Mouse (Mus musculus) brain, embryonic 14.5 days (tissue): ENCODE measurements around the gene Steap3.

Experiments used
- CTCF ChIP-seq: fragments of 200-500 bp; IDR thresholded peaks from 2 replicates; pipeline ENCODE4 v1.5.1; 2012; ENCODE audit warnings: inconsistent platforms, mild to moderate bottlenecking, moderate library complexity, borderline replicate concordance; ENCODE audit not compliant: insufficient read depth, insufficient read length; ENCODE audit errors: extremely low read depth
- POLR2A ChIP-seq: fragments of 200-500 bp; IDR thresholded peaks from 2 replicates; pipeline ENCODE4 v1.6.1; 2012; ENCODE audit warnings: mild to moderate bottlenecking, inconsistent platforms, borderline replicate concordance; ENCODE audit not compliant: poor library complexity, insufficient read depth, insufficient read length, severe bottlenecking; ENCODE audit errors: extremely low read depth

DNA sequence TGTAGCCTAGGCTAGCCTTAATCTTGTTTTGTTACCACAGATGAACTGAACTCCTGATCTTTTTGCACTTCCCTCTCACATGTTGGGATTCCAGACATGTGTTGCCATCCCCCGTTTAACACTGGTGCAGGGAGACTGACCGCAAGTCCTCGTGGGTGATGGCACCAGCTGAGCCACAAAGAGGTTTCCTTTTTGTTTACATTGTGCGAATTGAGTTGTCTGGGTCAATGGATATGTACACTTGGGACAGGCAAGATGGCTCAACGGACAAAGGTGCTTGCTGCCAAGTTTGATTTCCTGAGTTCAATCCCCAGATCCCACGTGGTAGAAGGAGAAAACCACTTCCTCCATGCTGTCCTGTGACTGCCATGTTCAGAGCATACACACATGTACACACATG, 80.2 kb downstream of the Steap3 start:
- TF ChIP-seq CTCF (no peak), POLR2A (no peak)
